ENCODE assay signal across 8 mouse cellular contexts in the genomic region with DNA sequence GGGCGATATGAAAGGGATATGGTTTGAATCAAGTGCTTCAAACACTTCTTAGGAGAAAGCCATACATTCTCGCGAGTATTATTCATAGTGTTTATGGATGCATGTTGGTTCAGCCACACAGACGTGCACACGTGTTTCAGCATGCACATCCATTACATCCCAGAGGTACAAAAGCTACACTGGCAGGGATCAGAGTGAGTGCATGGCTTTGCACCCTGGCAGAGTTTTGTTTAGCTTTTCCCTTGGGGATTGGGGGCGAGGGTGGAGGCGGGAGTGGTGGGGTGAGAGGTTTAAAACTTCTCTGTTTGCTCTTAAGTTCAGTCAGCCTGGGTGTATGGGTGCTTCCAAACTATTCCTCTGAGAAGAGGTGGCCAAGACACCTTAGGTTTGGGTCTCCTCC. TPM values are rescaled to one million over a fixed set of nuclear protein-coding genes. Genes with fewer than 3 reads are reported as not detected.
A peak's percentile ranks its signal among the peaks of the same experiment; 100 is the strongest.
DNase-seq lines count a peak whose midpoint lies in the region; ATAC-seq and TF ChIP-seq lines count a peak whose summit lies in the region.

No protein-coding gene starts in this region.

- no peak for ATAC-seq in lung, embryonic 15.5 days (ENCODE audit: borderline replicate concordance, extremely low read depth, low FRiP score, low TSS enrichment)
- ATAC-seq in forebrain, embryonic 15.5 days (replicated peaks) = no peak
- no peak for ATAC-seq in liver, embryonic 11.5 days (replicated peaks; ENCODE audit: low FRiP score)

- no peak for TF ChIP-seq CTCF in small intestine, adult 2 months (IDR thresholded peaks at IDR 0.05; ENCODE audit: extremely low read depth, insufficient read length, insufficient replicate concordance, low read depth, low read length)

- H3K27me3 ChIP-seq in lung, embryonic 15.5 days = peaks cover 9% of the 10 kb centered on the region; the same call in 1 of the 2 replicates
- peaks cover 22% of the 10 kb centered on the region; the same call in 1 of the 2 replicates for H3K27me3 ChIP-seq in forebrain, embryonic 15.5 days
- peaks cover 26% of the 10 kb centered on the region for H3K27me3 ChIP-seq in liver, embryonic 11.5 days (replicated peaks; ENCODE audit: control insufficient read depth, insufficient read depth, low read length)
- peaks cover 18% of the 10 kb centered on the region for H3K27me3 ChIP-seq in small intestine, adult 2 months (ENCODE audit: control insufficient read depth, insufficient read depth, low read length)

- H3K4me1 ChIP-seq in lung, embryonic 15.5 days = peaks cover 8% of the 10 kb centered on the region
- H3K4me1 ChIP-seq in forebrain, embryonic 15.5 days = peaks cover 19% of the 10 kb centered on the region
- H3K4me1 ChIP-seq in liver, embryonic 11.5 days (replicated peaks; ENCODE audit: control insufficient read depth, insufficient read depth, low read length) = no peaks in the 10 kb centered on the region; the same call in 1 of the 2 replicates
- H3K4me1 ChIP-seq in small intestine, adult 2 months (ENCODE audit: control insufficient read depth, insufficient read depth, insufficient read length, low read length) = peaks cover 6% of the 10 kb centered on the region

- DNase-seq in lung, postnatal 4 days = no peak
- DNase-seq in liver, embryonic 11.5 days (ENCODE audit: low spot score) = no peak
- no peak for DNase-seq in cerebellum, postnatal 36 days
- no peak for DNase-seq in frontal cortex, postnatal 25 days (ENCODE audit: low spot score in 2 of 2)
- DNase-seq in frontal cortex, postnatal 14 days (ENCODE audit: low spot score in 2 of 2) = no peak

- peak overlapping the region; percentile 96 for H3K4me2 ChIP-seq in lung, embryonic 15.5 days
- peak overlapping the region; percentile 83 for H3K4me2 ChIP-seq in forebrain, embryonic 15.5 days (replicated peaks)
- H3K4me2 ChIP-seq in liver, embryonic 11.5 days = peak overlapping the region; percentile 82

- peak overlapping the region; percentile 70 for H3K4me3 ChIP-seq in lung, embryonic 15.5 days
- peak overlapping the region; percentile 62 for H3K4me3 ChIP-seq in forebrain, embryonic 15.5 days
- H3K4me3 ChIP-seq in liver, embryonic 11.5 days (ENCODE audit: low read depth, low read length) = peak overlapping the region; percentile 65
- H3K4me3 ChIP-seq in small intestine, adult 2 months (ENCODE audit: low read depth, low read length) = peak overlapping the region; percentile 76

- no peaks in the 10 kb centered on the region for H3K9me3 ChIP-seq in lung, embryonic 15.5 days
- H3K9me3 ChIP-seq in forebrain, embryonic 15.5 days = no peaks in the 10 kb centered on the region
- H3K9me3 ChIP-seq in liver, embryonic 11.5 days (ENCODE audit: control insufficient read depth, low read length) = no peaks in the 10 kb centered on the region

- 3% methylated on average over 7 of the region's 7 CpGs for WGBS in lung, embryonic 15.5 days
- under 1% methylated on average over 7 of the region's 7 CpGs for WGBS in forebrain, embryonic 15.5 days
- WGBS in liver, embryonic 11.5 days = 7% methylated on average over 7 of the region's 7 CpGs
- WGBS in small intestine, adult 2 months = 10% methylated on average over 7 of the region's 7 CpGs

- no peaks in the 10 kb centered on the region for H3K36me3 ChIP-seq in lung, embryonic 15.5 days
- H3K36me3 ChIP-seq in forebrain, embryonic 15.5 days = no peaks in the 10 kb centered on the region
- no peaks in the 10 kb centered on the region for H3K36me3 ChIP-seq in liver, embryonic 11.5 days (ENCODE audit: control insufficient read depth, insufficient read depth, low read length)
- H3K36me3 ChIP-seq in small intestine, adult 2 months (ENCODE audit: control insufficient read depth, insufficient read depth, low read length) = no peaks in the 10 kb centered on the region

- no peak overlapping the region for H3K27ac ChIP-seq in lung, embryonic 15.5 days
- no peak overlapping the region for H3K27ac ChIP-seq in forebrain, embryonic 15.5 days (replicated peaks)
- no peak overlapping the region for H3K27ac ChIP-seq in liver, embryonic 11.5 days (ENCODE audit: low read depth, low read length)
- H3K27ac ChIP-seq in small intestine, adult 2 months (ENCODE audit: insufficient read depth, low read depth, low read length) = no peak overlapping the region; the same call in 1 of the 2 replicates

- no peak for TF ChIP-seq POLR2A in small intestine, adult 2 months (IDR thresholded peaks at IDR 0.05; ENCODE audit: low read depth, low read length)

- peak overlapping the region; percentile 93; the same call in 1 of the 2 replicates for H3K9ac ChIP-seq in lung, embryonic 15.5 days
- peak overlapping the region; percentile 60 for H3K9ac ChIP-seq in forebrain, embryonic 15.5 days (replicated peaks)
- no peak overlapping the region for H3K9ac ChIP-seq in liver, embryonic 11.5 days (ENCODE audit: low read depth, low read length)

RNA-seq across cellular contexts. Expression of a gene that starts 1.3 kb away (rescaled TPM):
- polyA plus RNA-seq in lung, embryonic 15.5 days (2015; fragmentation: Nextera tagmentation; extraction: Ambion mirVana) = 15.8 and 16.4 TPM in 2 replicates
- 4.9 and 6.6 TPM in 2 replicates for polyA plus RNA-seq in forebrain, embryonic 15.5 days (2015; fragmentation: Nextera tagmentation; extraction: Ambion mirVana)
- polyA plus RNA-seq in liver, embryonic 11.5 days (2014; fragmentation: Nextera tagmentation; extraction: Ambion mirVana) = 5.7 and 6.4 TPM in 2 replicates
- polyA plus RNA-seq in small intestine, adult 2 months (2012; rRNA removed) = 1.9 and 3.2 TPM in 2 replicates

RNA-seq across cellular contexts. Expression of a gene that starts 39.7 kb away (rescaled TPM):
- polyA plus RNA-seq in lung, embryonic 15.5 days (2015; fragmentation: Nextera tagmentation; extraction: Ambion mirVana) = 7.2 and 8.1 TPM in 2 replicates
- 0.19 and 0.22 TPM in 2 replicates for polyA plus RNA-seq in forebrain, embryonic 15.5 days (2015; fragmentation: Nextera tagmentation; extraction: Ambion mirVana)
- polyA plus RNA-seq in liver, embryonic 11.5 days (2014; fragmentation: Nextera tagmentation; extraction: Ambion mirVana) = 0.58 and 0.94 TPM in 2 replicates
- 123 and 184 TPM in 2 replicates for polyA plus RNA-seq in small intestine, adult 2 months (2012; rRNA removed)

Comparison
In these comparisons a context has a peak if more than half of its experiments do, and no peak if none do; other contexts are left out.
1. RNA of a gene that starts 39.7 kb away (polyA plus RNA-seq): 123 to 184 TPM in small intestine, adult 2 months; 7.2 to 8.1 TPM in lung, embryonic 15.5 days, 0.58 to 0.94 TPM in liver, embryonic 11.5 days and 0.19 to 0.22 TPM in forebrain, embryonic 15.5 days; every median in the first group is over 10 times any median in the second.
2. Peak in every context shown above with its lines, with median percentiles within 50 percentile points of each other: H3K4me2 ChIP-seq and H3K4me3 ChIP-seq.